Mouse (Mus musculus) cerebellum, adult 9-10 months (tissue): ENCODE measurements at regions not wholly inside any gene's neighbourhood (a gene's known extent, or its start where the extent isn't known, plus 50 kb on each side); places are given as distances from the start of the nearest gene placed in this dataset.

Experiments used
- DNase-seq: peaks from one replicate; pipeline ENCODE4 v3.0.0; 2022

DNA sequence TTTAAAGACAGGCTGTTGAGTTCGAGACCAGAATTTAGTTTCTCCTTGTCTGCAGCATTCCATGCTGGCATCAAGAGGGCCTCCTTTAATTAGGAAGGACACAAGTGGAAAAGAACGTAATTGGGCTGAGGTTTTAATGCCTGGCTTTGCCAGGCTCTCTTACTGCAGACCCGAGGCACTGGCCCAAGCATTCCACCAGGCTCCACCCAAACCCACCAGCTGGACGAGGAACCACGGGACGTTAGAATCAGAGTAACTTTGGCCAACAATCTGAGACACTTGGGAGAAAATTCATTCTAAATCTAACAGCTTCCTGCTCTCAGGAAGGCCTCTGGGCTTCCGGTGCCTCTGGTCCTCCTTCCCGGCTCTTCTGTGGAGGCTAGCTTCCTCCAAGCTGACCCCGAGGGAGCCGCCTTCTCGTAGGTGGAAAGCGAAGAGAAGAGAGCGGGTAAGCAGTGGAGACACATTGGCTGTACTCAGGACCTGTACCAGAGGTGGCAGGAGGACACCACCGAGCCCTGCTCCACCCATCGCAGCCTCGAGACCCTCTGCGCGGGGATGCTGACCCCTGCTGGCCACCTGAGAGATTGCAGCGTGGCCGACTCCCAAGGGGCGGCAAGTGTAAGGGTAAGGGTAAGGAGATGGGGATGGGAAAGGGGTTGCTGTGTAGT, 105.5 kb downstream of the Tmem17 start:
- peak; percentile 76 for DNase-seq

DNA sequence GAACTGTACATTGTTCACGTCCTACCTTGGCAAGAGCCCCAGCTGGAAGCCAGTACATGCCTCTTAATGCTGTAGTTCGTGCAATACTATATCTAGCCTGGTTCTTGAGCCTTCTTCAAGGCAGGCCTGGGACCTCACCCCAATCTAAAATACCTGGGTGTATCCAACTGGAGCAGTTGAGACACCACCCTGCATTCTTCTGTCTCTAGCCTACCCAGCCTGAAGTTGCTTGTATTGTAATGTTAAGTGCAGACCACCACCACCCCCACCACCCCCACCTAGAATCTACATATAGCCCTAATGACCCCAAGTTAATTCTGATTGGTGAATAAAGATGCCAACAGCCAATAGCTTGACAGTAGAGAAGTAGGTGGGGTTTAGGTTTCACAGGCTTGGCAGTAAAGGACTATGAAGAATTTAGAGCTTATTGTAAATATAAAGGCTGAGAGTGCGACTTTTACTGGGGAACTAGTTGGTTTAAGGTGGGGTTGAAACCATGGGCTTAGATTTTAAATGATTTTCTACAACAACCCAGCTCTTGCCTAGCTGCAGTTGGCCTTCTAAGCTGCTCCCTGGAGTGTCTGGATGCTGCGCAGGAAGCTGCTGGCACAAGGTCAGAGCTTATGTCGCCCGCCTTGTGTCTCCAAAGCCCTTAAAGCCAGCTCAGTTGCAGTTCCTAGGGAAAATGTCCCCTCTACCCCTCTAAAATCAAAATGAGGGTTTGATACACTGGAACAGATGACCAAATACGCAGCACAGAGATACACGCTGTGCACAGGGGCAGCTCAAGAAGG, 109.2 kb downstream of the Tmem17 start:
- DNase-seq, result no peak

DNA sequence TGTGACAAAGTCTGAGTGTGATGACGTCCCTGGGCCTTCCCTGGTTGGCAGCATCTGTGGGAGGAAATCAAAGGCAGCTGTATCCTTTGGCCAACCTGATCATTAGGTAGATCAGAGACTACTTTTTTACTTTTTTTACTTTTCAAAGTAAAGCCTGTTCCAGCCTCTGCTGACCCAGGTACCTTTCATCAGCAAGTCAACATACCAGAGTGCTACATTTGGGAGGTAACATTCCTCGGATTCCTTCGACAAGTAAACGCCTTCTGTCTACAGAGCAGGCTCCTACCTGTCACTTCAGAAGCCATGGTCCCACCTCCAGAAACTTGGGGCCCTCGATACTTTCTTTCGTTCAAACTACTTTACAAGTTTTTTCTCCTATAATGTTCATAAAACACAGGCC, 110.0 kb downstream of the Tmem17 start:
- DNase-seq, result no peak

DNA sequence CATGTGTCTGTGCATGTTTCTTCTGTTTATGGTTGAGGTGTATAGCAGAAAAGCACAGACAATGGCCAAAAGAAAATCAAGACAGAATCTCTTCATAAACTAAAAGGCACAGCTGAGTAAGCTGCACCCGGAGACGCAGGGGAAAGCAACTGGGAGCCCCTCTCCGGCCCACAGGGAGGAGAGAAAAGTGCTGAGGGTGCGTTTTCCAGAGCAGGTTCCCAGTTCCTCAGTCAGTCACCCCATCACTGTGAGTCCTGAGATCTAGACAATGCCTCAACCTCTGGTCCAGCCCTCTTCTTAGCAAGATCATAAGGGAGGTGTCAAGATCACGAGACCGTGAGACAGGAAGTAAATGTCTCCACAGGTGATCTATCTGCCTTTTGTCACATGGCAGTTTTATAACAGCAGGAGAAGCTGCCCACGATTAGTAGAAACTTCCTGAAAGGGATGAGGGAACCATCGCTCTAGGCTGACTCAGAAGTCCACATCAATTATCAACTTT, 110.7 kb downstream of the Tmem17 start:
- no peak for DNase-seq

DNA sequence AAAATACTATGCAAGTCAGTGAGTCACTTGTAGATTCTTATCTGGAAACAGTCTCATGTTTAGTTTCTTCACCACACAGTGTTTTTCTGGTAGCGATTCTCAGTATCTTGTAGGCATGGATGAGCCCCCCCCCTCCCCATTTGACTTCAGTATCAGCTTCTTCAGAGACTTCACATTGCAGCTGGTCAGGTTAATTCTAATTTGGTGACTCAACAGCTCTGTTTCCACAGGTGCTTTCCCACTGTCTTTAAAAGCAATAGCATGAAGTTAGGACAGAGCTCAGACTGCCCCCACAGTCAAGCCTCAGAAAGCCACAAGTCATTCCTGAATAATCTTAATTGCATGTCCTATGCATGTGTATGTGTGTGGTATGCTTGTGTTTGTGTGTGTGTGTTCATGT, 114.5 kb downstream of the Tmem17 start:
- no peak for DNase-seq

DNA sequence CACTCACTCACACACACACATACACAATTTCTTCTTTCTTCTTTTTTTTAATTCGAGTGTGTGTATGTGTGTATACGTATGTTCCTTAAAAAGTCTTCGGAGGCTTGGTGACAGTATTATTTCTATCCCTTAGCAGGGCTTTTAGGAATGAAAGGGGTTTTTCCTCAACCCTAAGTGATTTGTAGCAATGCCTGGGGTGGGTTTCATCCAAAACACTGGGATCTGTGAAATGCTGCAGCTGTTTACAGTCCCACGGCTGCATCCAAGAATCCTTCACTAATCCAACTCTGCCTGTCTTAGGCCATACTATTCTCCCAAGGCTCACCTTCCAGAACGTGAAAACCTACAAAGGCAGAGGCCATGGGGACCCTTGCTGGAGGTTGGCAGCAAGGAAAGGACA, 116.6 kb downstream of the Tmem17 start:
- no peak for DNase-seq

DNA sequence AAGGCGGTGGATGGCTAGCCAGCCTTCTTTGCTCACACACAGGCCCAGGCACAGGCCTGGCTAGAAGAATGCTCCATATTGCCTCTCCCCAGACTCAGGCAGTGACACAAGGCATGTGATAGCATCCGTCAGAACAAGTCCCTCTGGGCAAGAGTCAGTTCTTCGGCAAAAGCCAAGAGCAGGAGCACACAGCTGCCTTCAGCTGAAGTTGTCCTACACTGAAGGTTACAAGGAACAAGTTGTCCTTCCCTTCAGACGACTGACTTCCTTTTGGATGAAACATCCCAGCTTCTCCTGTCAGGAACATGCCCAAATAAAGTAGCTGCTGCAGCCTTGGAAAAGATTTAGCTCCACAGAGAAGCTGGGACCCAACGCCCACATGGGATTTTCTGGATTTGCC, 117.1 kb downstream of the Tmem17 start:
- DNase-seq, result no peak

DNA sequence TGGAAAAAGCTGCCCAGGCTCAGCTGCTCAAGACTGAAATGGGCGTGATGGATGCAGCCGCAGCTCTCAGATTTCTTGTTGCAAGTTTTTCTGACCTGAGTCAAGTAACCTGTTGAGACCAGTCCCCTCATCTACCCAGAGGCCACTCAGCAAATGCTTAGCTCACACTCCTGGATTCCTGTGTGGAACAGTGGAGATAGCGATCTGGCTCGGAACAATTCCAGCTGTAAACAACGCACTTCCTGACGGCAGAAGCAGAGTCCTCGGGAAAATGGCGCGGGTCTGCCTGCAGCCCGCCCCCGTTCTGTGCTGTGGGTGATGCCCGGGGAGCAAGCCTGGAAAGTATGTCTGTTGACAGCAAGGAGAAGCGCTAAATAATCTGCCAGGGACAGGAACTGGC, 117.7 kb downstream of the Tmem17 start:
- no peak for DNase-seq

DNA sequence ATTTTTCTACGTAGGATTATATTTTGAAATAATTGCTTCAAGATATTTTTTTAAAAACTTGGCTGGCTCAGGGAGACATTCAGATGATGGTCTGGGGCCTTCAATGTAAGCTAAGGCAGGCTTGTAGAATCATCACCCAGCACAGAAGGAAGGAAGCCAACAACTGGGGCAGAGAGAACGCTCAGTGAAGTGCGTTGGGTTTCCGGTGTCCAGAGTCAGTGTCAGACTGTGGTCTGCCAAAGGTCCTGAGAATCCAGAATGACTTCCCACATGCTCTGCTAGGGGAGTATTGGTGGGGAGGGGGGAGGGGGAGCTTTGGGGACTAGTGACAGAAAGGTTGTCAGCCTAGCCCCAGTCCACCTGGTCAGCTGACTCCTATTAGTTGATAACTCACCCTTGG, 118.1 kb downstream of the Tmem17 start:
- DNase-seq, result no peak

DNA sequence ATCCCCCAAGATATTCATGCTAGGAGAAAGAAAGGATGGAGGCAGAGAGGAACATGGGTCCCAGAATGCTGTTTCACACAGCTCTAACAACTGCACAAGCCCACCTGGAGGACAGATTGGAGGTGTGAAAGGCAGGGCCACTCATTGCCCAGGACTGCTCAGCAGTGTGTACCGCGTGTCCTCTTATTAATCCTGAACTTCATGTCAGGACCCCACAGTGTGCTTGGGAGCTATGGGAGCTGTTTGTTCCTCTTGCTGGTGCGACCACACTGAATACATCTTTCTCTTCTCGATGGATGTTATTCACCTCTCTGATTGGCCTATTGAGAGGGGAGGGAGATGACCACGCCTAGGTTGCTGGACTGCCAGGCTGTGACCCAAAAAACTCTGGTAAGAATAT, 119.1 kb downstream of the Tmem17 start:
- no peak for DNase-seq

DNA sequence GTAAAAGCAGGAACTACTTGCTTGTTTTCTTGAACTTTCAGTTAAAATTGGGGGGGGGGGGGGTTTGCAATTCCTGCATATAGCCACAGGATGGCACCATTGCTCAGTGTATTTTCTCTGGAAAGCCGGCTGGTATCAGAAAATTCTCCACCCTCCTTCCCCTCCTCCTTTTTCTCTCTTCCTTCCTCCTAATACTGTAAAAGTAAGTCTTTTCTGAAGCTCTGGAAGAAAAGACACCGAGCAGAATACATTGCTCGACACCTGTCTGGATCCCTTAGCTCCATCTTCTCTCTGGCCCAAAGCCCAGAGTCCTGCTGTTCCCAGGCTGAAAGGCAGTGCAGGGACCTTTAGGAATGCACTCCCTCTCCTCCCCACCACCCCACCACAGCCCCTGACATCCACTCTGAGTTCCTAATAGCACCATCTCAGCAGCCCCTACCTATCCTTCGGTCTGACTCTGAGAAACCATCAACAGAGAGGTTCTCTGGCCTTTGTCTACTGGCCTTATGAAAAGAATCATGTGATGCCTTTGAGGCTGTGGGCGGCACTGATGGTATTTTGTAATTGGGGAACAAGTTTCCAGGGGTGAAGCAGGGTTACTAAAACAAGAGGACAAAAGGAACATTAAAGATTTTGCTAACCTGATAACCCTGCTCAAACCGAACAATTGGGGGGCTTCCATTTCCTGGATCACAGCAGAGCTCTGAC, 119.9 kb downstream of the Tmem17 start:
- peak; percentile 36 for DNase-seq

DNA sequence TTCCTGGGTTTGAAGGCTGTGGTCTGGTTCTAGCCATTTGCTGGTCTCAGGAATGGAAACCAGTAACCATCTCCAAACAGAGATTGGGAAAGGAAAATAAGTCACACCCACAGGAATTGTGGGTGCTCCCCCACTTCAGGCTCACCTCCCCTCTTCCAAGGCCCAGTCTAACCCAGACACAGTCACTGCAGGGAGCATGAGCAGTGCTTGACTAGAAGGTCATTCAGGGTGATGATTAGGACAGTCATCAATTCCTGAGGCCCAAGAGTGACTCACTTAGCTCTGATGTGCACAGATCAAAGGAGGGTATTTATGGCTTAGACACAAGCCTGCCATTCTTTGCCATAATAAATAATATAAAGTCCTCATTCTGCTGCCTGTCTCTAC, 120.4 kb downstream of the Tmem17 start:
- DNase-seq, result no peak

DNA sequence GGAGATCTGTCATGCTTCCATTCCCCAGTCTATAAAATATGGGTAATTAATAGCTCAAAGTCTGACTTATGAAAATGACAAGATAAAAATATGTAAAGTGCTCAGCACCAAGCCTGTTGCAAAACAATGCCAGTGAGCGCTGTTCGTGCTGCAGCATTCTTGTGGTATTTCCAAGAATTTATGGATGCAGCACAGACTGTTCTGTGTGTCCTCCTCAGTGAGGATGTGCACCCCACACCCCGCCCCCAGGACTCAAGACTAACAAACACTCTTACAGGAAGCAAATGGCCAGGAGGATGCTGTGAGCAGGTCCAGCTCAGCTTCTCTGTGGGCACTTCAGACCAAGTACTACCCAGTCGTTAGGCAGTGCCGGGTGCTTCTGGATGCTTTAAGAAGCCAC, 121.1 kb downstream of the Tmem17 start:
- DNase-seq, result no peak

DNA sequence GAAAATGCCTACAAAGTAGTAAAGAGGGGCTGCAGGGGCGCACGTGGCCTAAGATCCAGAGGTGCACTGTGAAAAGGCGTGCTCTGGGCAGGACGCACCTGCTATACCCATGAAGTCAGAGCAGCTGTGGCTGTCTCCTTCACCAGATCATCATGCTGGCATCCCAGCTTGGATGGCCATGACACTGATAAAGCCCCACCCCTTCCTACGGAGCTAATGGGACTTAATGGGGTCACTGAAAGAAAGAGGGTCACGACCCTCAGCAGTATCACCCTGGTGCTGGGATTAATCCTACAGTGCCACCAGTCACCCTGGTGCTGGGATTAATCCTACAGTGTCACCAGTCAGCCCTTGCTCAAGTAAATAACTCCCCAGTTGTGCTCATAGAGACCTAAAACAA, 122.1 kb downstream of the Tmem17 start:
- DNase-seq, result no peak

DNA sequence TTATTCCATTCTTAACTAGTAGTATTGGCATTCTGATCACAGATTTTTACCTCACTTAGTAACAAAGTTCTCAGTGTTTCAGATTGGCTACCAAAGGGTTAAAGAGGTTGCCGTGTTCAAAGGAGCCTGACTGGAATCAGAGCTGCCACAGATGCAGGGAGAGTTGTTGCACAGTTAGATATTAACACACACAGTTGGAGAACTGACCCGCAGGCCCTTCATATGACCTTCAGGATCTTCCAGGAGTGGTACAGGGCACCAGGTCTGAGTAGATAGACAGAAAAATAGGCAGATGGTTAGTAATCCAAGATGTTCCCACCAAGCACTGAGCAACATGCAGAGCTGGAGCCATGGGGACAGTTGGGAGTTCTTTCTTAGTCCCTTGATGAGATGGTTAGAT, 123.1 kb downstream of the Tmem17 start:
- DNase-seq, result no peak

DNA sequence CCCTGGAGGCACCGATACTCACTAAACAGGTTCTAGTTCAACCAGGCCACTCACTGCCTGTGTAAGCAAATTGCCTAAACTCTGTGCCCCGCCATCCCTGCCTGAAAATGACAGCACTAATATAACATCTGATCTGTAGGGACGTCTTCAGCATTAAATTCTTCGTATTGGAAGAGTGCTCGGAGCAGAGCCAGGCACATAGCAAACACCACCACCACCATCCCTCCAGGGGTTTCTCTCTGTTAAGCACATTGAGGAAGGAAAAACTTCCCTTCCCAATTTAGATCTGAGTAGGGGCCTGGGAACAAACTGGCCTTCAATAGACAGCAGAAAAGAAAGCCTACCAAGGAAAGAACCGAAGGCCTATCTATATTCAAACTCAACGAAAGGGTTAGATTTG, 124.4 kb downstream of the Tmem17 start:
- DNase-seq, result no peak

DNA sequence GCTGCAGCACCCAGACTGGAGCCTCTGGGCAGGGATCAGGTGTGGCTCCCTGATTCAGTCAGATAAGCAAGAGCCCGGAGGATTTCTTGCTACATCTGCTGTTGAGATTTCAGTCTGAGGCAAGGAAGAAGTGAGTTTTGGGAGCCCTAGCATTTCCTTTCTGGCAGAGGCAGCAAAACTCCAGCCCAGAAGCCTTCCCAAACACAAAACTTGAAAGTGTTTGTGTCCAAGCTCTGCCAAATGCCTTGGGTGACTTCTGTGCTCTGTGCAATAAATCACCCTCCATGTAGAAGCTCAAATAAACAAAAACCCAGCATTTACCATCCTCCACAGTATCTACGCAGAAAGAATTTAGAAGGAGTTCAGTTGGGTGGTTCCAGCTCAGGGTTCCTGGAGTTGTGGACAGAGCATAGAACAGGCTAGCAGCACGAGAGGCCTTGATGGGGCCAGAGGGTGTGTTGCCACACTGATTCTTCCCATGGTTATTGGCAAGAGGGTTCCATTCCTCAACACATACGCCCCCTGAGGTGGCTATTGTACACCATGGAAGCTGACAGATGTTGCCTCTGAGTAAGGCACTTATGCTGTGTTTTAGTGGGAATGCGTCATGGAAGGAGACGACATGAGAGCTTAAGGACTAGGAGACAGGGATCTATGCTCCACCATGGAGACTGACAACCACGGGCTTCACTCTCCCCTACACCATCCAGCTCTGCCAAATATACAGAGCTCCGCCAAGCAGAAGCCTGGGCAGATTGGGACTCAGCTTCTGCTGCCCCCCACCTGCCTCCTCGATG, 125.1 kb downstream of the Tmem17 start:
- DNase-seq, result no peak

DNA sequence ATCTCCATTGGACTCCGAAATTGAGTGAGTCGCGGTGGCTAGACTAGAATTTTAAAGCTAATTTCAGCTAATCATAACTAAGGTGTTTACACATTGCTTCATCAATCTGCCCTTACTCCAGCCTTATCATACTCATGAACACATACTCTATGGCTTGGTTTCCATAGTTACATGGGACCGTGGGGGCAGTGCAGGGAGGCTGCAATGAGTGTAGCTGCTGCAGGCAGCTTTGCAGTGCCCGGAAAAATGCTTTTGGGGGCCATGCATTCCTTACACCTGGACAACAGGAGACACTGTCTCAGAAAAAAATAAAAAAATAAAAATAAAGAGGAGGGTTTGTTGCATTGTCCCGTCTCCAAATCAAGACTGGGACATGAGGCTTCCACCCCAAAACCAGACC, 126.3 kb downstream of the Tmem17 start:
- DNase-seq, result no peak

DNA sequence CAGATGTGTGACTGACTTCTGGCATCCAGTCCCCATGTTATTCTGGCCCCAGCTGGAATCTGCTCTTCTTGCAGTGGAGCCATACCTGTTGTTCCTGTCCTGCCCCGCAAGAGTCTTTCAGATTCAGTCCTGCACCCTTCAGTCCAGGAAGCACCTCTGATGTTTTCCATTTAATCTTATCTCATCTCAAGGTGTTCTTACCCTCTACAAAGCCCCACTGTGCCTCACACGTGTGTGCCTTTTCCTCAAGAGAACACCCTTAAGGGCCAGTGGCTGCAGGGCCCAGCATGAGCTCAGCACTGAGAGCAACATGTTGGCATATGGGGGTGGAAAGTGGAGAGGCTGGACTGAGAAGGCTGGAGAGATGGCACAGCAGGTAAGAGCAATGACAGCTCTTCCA, 126.8 kb downstream of the Tmem17 start:
- DNase-seq, result no peak

DNA sequence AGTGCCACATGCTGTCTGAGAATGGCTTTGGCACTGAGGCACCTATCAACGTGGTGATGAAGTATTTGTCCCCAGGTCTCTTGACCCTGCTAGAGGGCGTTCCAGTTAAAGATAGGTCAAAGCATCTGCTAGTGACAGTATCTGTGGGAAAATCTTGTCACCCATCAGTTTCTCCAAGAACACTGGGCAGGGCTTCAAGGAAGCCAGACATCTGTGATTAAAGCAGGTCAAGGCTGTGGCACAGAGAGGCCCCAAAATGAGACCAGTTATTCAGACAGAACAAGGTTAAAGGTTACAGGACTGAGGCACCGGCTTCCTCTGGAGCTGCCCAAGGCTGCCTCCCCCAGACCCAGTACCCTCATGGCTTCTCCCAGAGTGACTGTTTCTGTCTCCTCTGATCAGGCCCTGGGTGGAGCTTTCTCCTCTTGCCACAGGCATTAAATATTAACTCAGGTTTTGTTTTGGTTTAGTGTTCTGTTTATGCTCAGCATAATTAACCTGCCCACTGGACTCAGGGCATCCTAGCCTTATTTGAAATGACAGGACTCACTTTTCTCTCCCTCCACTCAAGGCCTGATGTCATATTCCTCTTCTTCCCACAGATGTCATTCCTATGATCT, 128.6 kb downstream of the Tmem17 start:
- no peak for DNase-seq

DNA sequence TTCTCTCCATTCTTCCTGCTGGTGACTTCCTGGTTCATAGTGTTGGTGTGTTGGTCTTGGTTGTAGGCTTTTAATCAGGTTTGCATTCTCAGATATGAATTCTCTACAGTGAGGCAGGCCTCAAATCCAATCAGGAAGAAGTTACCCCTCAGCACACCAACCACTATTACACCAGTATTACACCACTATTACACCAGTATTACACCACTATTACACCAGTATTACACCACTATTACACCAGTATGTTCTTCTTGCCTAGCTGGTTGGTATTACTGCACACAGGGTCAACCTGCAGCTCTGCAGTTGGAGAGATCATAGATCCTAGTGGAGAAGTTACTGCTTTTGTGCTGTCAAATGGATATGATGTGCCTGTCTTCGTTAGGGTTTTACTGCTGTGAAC, 129.6 kb downstream of the Tmem17 start:
- no peak for DNase-seq

DNA sequence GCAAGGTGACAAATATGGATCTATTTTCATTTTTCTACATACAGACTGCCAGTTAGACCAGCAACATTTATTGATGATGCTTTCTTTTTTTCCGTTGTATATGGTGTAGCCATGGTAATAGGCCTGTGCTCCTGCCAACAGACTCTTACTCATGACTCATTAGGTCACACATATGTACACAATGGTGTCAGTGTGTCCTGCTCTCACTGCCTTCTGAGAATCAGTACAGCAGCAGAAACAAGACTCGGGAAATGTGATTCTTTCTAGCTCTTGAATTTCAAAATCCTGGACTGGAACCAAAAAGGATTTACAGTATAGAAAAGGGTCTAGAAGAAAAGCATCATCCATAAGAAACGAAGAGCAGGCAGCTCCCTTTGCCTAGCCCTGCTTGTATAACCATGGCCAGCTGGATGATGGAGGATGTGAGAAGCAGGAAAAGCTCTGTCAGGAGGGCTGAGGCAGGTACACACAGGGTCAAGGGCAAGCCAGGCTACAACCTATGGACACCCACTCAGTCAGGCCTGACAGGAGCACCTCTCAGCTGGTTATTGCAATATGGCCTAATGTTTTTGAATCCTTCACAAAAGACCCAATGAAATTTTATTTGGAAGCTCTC, 132.2 kb downstream of the Tmem17 start:
- DNase-seq, result no peak
